Mouse (Mus musculus) testis, adult 2 months (tissue): ENCODE results near the gene Ldlrad3.

ENCODE experiments used
- CTCF ChIP-seq: fragments of 200-500 bp; IDR thresholded peaks from 2 replicates; pipeline ENCODE4 v1.5.1; 2012; ENCODE audit warnings: low read depth, mild to moderate bottlenecking, inconsistent platforms, low read length, moderate library complexity; ENCODE audit not compliant: control insufficient read depth, insufficient read depth, insufficient replicate concordance
- POLR2A ChIP-seq: fragments of 200-500 bp; IDR thresholded peaks from 2 replicates; pipeline ENCODE4 v1.6.1; 2012; ENCODE audit warnings: low read depth, mild to moderate bottlenecking, inconsistent platforms, low read length, moderate library complexity; ENCODE audit not compliant: control insufficient read depth

DNA sequence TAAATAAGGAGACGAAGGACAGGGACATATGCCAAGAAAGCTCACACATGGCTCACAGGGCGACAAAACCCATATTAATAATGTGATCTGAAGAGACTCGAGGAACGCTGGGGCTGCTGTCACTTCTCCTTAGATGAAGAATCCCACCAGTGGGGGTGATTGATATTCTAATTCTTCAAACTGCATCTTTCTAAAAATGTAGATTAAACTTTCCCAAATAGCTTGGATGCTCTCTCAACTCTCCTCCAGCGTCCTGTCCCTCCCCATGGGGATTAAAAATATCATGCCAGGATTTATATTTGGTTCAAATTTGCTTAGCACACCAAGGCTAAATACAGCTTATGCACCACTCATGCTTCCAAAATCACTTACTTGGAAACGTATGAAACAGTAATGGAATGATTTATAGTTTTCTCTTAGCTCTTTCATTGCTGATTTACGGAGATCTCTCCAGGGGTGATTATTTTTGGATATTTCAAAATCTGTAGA lies 182.4 kb downstream of the Ldlrad3 start:
- TF ChIP-seq CTCF: no peak
- TF ChIP-seq POLR2A: no peak
